ENCODE assay signal across 22 mouse cellular contexts in the genomic region with DNA sequence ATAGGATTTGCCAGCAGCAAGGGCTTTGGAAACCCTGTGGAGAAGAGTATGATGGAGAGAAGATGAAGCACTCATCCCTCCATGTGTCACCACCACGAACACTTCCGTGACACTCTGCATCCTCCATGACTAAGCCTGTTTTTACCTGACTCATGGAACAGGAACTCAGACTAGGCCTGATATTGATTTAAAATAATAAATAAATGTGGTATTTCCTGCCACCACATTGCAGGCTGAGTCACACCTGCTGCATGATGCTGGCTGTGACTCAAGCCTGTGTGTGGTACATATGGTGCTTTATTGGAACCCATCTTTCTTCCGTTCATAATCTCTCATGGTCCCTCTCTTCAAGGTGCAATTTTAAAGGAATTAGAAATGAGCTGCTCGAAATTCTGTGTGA. TPM values are rescaled to one million over a fixed set of nuclear protein-coding genes. Genes with fewer than 3 reads are reported as not detected.
A peak's percentile ranks its signal among the peaks of the same experiment; 100 is the strongest.
DNase-seq lines count a peak whose midpoint lies in the region; ATAC-seq lines count a peak whose summit lies in the region.
"Had no signal": no experiment of that assay in that cellular context is flagged by ENCODE, and none has a peak within 500 bp of the region (broad histone marks: within the 10 kb centered on the region; RNA-seq: fewer than 3 reads in every experiment).

No protein-coding gene starts in this region.

- no peak overlapping the region for H3K27ac ChIP-seq in forebrain, embryonic 14.5 days (ENCODE audit: low read depth, low read length)
- H3K27ac ChIP-seq in forebrain, embryonic 13.5 days = no peak overlapping the region
- H3K27ac ChIP-seq: limb, embryonic 12.5 days; liver, embryonic 13.5 days; midbrain, embryonic 12.5 days had no signal

- ATAC-seq in forebrain, embryonic 14.5 days = no peak
- ATAC-seq in forebrain, embryonic 13.5 days = no peak
- ATAC-seq: inflammation-experienced regulatory T-cells, adult 6 months had no signal

- no peak overlapping the region for H3K9ac ChIP-seq in forebrain, embryonic 14.5 days (ENCODE audit: low read length)
- no peak overlapping the region for H3K9ac ChIP-seq in forebrain, embryonic 13.5 days
- H3K9ac ChIP-seq: heart, embryonic 12.5 days; limb, embryonic 12.5 days; liver, embryonic 13.5 days; midbrain, embryonic 12.5 days had no signal

- no peaks in the 10 kb centered on the region for H3K9me3 ChIP-seq in forebrain, embryonic 14.5 days (replicated peaks; ENCODE audit: control insufficient read depth, low read length)
- H3K9me3 ChIP-seq in forebrain, embryonic 13.5 days (replicated peaks) = no peaks in the 10 kb centered on the region
- H3K9me3 ChIP-seq: heart, embryonic 12.5 days; limb, embryonic 12.5 days; liver, embryonic 13.5 days; midbrain, embryonic 12.5 days had no signal

- WGBS in forebrain, embryonic 14.5 days = 68% methylated on average over 4 of the region's 4 CpGs
- 68% methylated on average over 4 of the region's 4 CpGs for WGBS in forebrain, embryonic 13.5 days

- no peak overlapping the region for H3K4me2 ChIP-seq in forebrain, embryonic 14.5 days (ENCODE audit: low read length)
- no peak overlapping the region for H3K4me2 ChIP-seq in forebrain, embryonic 13.5 days
- H3K4me2 ChIP-seq: heart, embryonic 12.5 days; limb, embryonic 12.5 days; liver, embryonic 13.5 days; midbrain, embryonic 12.5 days had no signal

- H3K4me1 ChIP-seq in forebrain, embryonic 14.5 days (ENCODE audit: control insufficient read depth, insufficient read depth, low read length) = no peaks in the 10 kb centered on the region
- no peaks in the 10 kb centered on the region for H3K4me1 ChIP-seq in forebrain, embryonic 13.5 days
- H3K4me1 ChIP-seq: heart, embryonic 12.5 days; limb, embryonic 12.5 days; liver, embryonic 13.5 days; midbrain, embryonic 12.5 days had no signal

- H3K36me3 ChIP-seq in forebrain, embryonic 14.5 days (ENCODE audit: control insufficient read depth, insufficient read depth, low read length) = no peaks in the 10 kb centered on the region
- H3K36me3 ChIP-seq in forebrain, embryonic 13.5 days (ENCODE audit: poor library complexity, severe bottlenecking) = no peaks in the 10 kb centered on the region
- H3K36me3 ChIP-seq: heart, embryonic 12.5 days; limb, embryonic 12.5 days; liver, embryonic 13.5 days; midbrain, embryonic 12.5 days had no signal

- no peak overlapping the region for H3K4me3 ChIP-seq in forebrain, embryonic 14.5 days (ENCODE audit: low read depth, low read length)
- H3K4me3 ChIP-seq in forebrain, embryonic 13.5 days = no peak overlapping the region
- H3K4me3 ChIP-seq: heart, embryonic 12.5 days; limb, embryonic 12.5 days; liver, embryonic 13.5 days; midbrain, embryonic 12.5 days had no signal

- no peaks in the 10 kb centered on the region for H3K27me3 ChIP-seq in forebrain, embryonic 14.5 days (replicated peaks; ENCODE audit: control insufficient read depth, insufficient read depth, low read length)
- H3K27me3 ChIP-seq in forebrain, embryonic 13.5 days = no peaks in the 10 kb centered on the region
- H3K27me3 ChIP-seq: heart, embryonic 12.5 days; limb, embryonic 12.5 days; liver, embryonic 13.5 days; midbrain, embryonic 12.5 days had no signal

- peak; percentile 20 for DNase-seq in forebrain, embryonic 14.5 days (ENCODE audit: low spot score)
- peak; percentile 5 to 45 for DNase-seq in layer of hippocampus, adult 18-20 months (ENCODE audit: low spot score in 2 of 2)
- DNase-seq in layer of hippocampus, postnatal 25 days (ENCODE audit: extremely low spot score in 1 of 2, low spot score in 1 of 2) = no peak
- DNase-seq in Muller cell, postnatal 12 days (ENCODE audit: inconsistent ontology term) = peak; percentile 27
- peak; percentile 2 to 12 for DNase-seq in layer of hippocampus, postnatal 14 days (ENCODE audit: low spot score in 2 of 2)
- DNase-seq in heart, postnatal 10 days = no peak
- no peak for DNase-seq in retina, embryonic 14.5 days (ENCODE audit: low spot score)
- DNase-seq: cerebellum, postnatal 36 days; gastrocnemius, postnatal 36 days; heart, postnatal 4 days; kidney, adult 8-10 months; kidney, postnatal 36 days; liver, embryonic 13.5 days; retina, postnatal 1 day; thymus, postnatal 25 days had no signal

- intact Hi-C loops in heart, postnatal 10 days (cut with DNase I) = no loop called here

RNA-seq across cellular contexts. Expression of a gene that starts 35.6 kb away (rescaled TPM):
- 19.4 and 22.5 TPM in 2 replicates for polyA plus RNA-seq in forebrain, embryonic 14.5 days (2014; fragmentation: Nextera tagmentation; extraction: Ambion mirVana)
- polyA plus RNA-seq in forebrain, embryonic 13.5 days (2015; fragmentation: Nextera tagmentation; extraction: Ambion mirVana) = 15.3 and 18.4 TPM in 2 replicates
- 10 to 100 TPM; 26.8 to 28.4 TPM for total RNA-seq in layer of hippocampus, adult 18-20 months (2021)
- 10 to 100 TPM; 22.7 to 28.0 TPM for total RNA-seq in layer of hippocampus, postnatal 25 days (2021)
- 10 to 100 TPM; 19.8 to 22.4 TPM for total RNA-seq in layer of hippocampus, postnatal 14 days (2021)
- total RNA-seq in heart, postnatal 10 days (2021) = 1 to 10 TPM in 1 of 2 experiments, under 1 TPM in 1; 0.34 to 1.1 TPM
- total RNA-seq: neutrophil, adult 5-6 weeks had no signal
- polyA plus RNA-seq: inflammation-experienced regulatory T-cells, adult 6 months had no signal

RNA-seq across cellular contexts. Expression of a gene that starts 36.4 kb away (rescaled TPM):
- 0.93 and 1.3 TPM in 2 replicates for polyA plus RNA-seq in forebrain, embryonic 14.5 days (2014; fragmentation: Nextera tagmentation; extraction: Ambion mirVana)
- polyA plus RNA-seq in forebrain, embryonic 13.5 days (2015; fragmentation: Nextera tagmentation; extraction: Ambion mirVana) = 1.0 TPM in 2 replicates
- total RNA-seq in layer of hippocampus, adult 18-20 months (2021) = under 1 TPM; 0.45 to 0.84 TPM
- 1 to 10 TPM in 1 of 2 experiments, under 1 TPM in 1; 0.98 to 1.2 TPM for total RNA-seq in layer of hippocampus, postnatal 25 days (2021)
- 1 to 10 TPM; 1.1 to 1.3 TPM for total RNA-seq in layer of hippocampus, postnatal 14 days (2021)
- not detected for total RNA-seq in heart, postnatal 10 days (2021)
- total RNA-seq: gastrocnemius, postnatal 36 days; heart, postnatal 4 days; neutrophil, adult 5-6 weeks had no signal
- polyA plus RNA-seq: heart, embryonic 12.5 days; inflammation-experienced regulatory T-cells, adult 6 months; liver, embryonic 13.5 days; lung, embryonic 16.5 days had no signal

Comparison
In these comparisons a context has a peak if more than half of its experiments do, and no peak if none do; other contexts are left out.
1. DNase-seq: peak in forebrain, embryonic 14.5 days (single experiment), layer of hippocampus, adult 18-20 months (2 of 2), Muller cell, postnatal 12 days (single experiment) and layer of hippocampus, postnatal 14 days (2 of 2); none in layer of hippocampus, postnatal 25 days (0 of 2), heart, postnatal 10 days (0 of 2) and retina, embryonic 14.5 days (single experiment).
2. RNA of a gene that starts 35.6 kb away (total RNA-seq): 26.8 to 28.4 TPM in layer of hippocampus, adult 18-20 months, 22.7 to 28.0 TPM in layer of hippocampus, postnatal 25 days and 19.8 to 22.4 TPM in layer of hippocampus, postnatal 14 days; 0.34 to 1.1 TPM in heart, postnatal 10 days; every median in the first group is over 4 times any median in the second.